Mouse (Mus musculus): ENCODE data around the gene Zfp276.
"Not testable (repeated sequence)": the region's sequence is repeated elsewhere in the genome, so short reads cannot be mapped to it uniquely, and the experiment has no call there.

Zfp276 gene

DNA sequence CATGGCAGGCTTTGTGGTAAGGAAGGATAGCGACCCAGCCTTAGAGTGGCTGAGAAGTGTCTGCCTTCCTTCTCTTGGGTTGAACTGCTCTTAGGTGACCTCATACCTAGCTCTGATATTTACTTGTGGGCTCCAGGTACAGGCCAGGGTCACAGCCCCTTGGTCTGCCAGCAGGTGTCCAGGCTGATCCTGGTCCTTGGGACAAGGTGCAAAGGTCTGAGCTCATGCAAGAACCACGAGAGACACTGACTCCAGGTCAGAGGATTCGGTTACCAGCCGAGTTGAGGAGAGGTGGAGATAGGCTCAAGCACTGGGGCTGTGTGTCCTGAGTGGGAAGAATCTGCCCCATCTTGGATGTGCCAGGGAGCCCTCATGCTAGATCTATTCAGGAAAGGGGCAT lies 9.6 kb upstream of the Zfp276 start:
- no peak for DNase-seq (ENCODE audit: low spot score)

DNA sequence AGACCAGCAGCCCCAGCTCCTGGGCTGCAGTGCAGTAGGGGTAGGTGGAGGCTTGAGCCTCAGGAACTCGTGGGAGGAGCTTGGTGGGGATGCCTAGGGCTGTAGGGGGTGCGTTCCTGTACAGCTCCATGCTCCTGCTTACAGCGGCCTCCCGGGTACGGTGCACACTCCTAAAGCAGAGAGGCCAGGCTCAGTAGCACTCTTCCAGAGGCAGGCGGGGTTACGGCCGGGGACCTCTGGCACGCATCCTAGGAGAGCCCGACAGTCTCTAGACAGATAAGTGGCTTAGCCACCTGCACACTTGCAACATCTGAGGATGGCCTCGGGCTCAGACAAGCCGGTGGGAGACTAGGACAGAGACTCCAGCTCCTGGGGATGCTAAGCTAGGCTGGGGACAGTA lies 8.5 kb upstream of the Zfp276 start:
- DNase-seq (ENCODE audit: low spot score): no peak

DNA sequence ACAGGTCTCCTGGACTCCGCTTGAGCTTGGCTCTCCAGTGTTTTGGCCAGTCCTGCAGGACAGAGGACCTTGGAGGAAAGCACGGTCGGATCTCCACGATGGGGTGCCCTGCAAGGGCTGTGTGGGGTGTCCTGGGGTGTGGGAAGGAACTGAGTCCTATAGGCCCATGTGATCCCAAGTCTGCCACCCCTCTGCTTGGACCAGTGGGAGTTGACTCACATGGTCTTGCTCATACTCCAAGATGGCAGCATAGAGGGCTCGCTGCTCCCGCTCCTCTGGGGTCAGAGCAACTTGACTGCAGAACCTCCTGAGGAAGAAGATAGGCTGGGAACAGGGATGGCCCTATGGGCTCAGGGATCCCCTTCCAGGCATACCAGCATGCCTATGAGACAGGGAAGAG lies 6.2 kb upstream of the Zfp276 start:
- DNase-seq (ENCODE audit: low spot score): no peak

DNA sequence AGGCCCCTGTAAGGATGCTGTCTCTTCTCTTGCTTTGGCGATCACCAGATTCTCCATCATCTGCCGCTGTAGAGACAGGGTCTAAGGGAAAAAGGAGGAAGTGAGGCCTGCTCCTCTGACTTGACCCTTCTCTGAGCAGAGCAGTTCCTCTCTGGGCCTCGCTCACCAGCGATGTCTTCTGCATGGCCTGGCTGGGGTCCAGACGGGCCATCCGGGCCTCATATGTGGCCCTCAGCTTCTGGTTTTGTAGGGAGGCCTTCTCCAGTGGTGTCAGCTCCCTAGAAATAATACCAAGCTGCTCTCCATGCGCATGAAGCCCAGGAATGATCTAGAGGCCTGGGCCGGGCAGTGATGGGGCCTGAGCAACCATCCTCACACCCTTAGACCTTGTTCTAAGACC lies 5.4 kb upstream of the Zfp276 start:
- no peak for DNase-seq (ENCODE audit: low spot score)

DNA sequence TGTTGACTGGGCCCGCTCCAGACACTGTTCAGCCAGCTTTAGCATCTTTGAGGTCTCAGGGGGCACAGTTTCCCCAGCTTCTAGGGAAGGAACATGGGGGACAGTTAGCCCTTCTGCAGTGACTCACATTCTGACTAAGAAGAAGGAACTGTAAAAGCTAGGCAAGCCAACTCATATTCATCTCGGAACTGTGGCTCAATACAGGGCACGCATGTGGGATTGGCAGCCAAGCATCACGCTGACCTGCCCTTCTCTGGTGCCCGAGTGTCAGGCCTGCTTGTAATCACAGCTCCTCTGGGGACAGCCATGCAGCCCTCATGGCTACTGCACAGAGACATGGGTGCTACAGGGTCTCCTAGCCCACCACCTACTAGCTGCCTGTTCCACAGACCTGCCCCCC lies 3.1 kb upstream of the Zfp276 start:
- DNase-seq (ENCODE audit: low spot score): no peak

DNA sequence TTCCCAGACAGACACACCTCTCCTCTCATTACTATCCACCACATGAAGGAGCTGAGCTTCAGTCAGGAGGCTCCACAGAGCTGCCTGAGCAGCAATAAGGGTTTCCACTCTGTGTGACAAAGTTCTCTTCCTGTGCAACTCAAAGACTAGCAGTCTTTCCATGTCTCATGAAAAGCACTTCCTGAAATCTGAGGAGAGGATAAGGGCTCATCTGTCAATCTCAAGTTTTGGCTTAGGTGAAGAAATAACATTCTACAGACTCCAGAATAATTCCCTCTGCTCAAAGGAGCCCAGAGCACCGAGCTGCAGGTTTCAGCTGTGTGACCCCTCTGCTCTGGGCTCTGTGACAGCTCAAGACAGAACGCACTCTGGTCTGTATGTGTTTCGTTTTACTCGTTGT lies 1.1 kb upstream of the Zfp276 start:
- no peak for DNase-seq (ENCODE audit: low spot score)

DNA sequence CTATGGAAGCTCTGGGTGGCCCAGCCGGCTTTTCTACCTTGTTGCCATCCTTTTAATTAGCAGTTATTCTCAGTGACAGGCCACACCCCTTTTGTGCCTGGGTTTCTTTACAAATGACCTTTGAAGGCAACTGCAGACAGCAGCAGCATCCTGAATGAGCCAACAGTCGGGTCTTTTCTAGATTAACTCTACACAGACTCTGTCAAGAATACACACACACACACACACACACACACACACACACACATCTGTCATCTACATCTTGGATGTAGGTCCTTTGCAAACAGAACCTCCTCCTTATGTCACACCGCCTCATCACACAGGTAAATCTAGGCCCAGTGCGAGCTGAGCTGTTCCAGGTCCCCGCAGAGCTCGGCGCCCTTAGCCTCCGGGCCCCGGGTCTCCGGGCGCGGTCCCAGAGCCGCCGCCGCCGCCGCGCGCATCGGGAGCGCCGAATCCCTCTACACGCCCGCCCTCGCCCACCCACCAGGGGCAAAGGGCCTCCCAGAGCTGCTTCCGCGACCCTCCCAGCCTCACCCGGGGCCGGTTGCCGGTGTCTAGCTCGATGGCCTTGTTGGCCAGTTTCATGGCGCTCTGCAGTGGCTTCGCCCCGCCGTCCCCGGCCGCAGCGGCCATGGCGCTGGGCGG lies 420 bp upstream of the Zfp276 start:
- peak; percentile 38 for DNase-seq (ENCODE audit: low spot score)

DNA sequence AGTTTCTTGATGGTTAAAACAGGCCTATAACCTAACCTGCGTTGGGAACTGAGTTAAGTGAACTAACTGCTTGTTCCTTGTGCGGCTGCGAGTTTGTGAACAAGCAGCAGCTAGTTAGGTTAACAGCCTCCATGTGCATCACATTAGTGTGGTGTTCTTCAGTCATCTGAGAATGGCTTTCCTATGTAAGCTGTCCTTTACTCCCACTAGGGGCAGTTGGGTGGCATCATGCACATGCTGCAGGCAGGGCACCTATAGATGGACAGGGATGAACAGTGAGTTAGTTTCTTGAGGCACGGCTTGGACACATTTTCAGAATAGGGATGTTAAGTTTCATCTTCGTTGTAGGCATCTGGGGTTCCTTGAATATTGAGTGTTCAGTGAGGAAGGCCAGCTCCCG lies 1.2 kb downstream of the Zfp276 start:
- DNase-seq (ENCODE audit: low spot score): no peak

DNA sequence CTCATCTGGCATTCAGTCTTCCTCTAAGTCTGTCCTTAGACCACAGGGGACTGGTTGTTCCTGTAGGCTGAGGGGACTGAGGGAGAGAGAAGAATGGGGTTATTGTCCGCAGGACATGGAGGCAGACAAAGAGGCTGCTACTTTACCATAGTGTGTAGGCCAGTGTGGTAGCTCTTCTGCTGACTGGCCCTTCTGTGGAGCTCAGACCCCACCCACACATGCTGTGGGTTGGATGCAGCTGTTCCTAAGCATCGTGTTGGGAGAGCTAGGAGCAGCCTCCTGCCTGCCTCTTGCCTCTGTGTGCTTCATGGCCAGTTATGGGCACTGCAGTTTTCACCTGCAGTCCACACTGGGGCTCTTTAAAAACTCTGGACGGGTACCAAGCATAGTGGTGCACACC lies 3.1 kb downstream of the Zfp276 start:
- no peak for DNase-seq (ENCODE audit: low spot score)

DNA sequence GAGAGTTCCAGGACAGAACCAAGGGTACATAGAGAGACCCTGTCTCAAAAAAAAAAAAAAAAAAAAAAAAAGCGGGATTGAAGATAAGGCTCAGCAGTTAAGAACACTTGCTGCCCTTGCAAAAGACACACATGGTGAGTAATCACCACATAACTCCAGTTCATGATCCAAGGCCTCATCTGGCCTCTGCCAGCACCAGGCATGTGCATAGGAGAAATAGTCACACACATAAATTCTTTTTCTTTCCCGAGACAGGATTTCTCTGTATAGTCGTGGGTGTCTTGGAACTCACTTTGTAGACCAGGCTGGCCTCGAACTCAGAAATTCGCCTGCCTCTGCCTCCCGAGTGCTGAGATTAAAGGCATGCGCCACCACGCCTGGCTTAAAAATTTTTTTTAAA lies 3.6 kb downstream of the Zfp276 start:
- not testable (repeated sequence) for DNase-seq (ENCODE audit: low spot score)

DNA sequence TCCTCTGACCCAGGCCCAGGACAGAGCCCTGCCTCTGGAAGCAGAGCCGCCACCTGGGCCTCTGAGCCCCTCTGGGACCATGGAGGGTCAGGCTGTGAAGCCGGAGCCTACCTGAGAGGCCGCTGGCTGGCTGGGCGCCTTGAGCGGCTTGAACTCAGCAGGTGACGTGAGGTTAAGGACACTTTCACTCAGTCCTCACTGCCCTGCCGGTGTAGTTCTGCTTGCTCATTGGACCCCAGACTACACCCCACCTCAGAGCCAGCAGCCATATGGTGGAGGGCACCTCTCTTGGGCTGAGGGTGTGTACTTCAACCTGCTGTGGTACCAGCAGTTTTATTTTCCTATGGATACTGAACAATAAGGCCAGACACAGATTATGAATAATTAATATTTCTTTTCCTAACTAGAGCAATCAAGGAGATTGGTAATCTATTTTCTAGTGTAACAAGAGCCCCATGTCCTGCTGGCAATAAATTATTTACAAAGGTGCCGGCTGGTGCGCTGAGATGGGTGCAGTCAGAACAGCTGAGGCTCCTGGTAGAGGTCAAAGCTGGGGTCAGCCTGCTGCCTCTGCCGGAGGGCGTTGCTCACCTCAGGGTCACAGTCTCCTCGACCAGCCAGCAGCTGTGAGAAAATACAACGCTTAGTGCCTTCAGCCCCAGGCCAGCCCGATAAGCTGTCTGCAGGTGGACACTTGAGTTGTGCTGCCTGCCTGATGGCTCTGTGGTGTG lies 14.1 kb downstream of the Zfp276 start:
- DNase-seq (ENCODE audit: low spot score): peak; percentile 48

DNA sequence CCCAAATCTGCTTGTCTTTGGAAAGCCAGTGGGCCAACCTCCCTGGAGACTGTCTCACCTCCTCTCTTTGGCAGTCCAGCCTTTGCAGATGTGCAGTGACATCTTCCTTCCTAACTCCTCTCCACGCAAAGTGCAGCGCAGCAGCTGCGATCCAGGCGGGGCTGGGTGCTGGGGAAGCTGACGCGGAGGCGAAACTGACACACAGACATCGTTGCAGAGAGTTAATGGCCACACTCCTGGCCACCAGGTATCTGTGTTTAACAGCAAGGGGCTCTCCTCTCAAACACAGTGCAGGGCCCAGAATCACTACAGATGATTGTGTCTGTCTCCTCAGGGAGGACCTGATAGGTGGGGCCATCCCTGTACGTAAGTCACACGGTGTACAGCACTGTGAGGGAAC lies 17.2 kb downstream of the Zfp276 start:
- DNase-seq (ENCODE audit: low spot score): no peak

DNA sequence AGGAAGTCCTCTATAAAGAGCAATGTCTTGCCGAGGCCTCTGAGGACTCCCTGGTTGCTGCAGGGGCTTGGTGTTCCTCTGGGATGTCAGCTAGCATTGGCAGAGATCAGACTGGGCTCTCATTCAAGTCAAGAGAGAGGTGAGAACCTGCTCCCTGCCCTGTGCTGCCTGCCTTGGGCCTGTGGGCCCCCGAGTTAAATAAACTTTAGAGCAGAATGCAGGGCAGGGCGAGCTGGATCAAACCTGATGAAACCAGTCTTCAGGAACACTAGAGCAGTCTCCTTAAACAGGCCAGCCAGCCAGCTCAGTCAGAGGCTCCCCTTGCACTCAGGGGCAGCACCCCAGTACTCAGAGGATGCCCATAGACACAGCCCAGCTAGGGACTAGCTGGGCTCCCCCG lies 17.9 kb downstream of the Zfp276 start:
- no peak for DNase-seq (ENCODE audit: low spot score)

DNA sequence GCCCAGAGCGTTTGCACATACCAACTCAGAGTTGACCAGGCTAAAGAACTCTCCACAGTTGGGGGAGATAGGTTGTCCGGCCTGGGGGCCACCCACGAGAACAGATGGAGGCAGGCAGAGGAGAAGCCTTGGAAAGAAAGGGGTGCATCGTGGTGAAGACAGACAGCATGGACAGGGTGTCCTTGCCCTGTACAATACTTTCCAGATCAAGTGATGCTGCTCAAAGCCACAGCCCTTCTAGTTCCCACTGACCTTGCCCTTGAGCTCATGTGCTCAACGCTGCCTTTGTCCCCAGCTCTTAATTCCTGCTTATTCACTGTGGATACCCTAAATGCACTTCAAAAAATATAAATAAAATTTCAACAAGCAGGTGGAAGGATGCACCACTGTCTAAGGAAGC lies 20.5 kb downstream of the Zfp276 start:
- no peak for DNase-seq (ENCODE audit: low spot score)

DNA sequence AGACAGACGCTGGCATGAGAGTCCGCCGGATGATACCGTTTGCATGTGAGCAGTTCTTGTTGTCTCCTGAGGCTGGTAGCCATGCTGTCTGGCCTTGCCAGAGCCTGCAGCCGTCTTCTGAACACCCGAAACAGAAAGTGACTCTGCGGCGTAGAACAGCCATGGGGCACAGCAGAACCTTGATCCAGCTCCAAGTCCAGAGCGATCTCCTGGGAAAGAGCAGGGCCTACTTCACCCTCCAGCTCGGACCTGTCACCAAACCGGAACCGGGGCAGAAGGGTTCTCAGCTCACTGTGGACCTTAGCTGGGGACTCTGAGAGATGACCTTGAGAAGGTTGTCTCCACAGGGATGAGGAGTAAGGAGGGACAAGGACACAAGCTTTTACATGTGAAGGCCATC lies 21.1 kb downstream of the Zfp276 start:
- no peak for DNase-seq (ENCODE audit: low spot score)

DNA sequence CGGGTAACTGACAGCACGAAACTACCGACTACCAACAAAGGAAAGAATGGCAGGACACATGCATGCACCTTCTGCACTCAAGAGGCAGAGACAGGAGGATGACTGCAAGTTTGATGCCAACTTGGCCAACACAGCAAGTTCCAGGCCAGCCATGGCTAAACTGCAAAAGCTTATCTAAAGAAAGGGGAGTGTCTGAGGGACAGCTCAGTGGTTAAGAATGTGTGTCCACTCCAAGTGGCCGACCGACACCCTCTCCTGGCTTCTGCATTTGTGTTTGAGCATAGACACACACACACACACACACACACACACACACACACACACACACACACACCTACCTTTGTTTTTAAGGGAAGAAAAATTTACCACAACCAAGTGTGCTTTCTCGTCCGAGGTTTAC lies 24.4 kb downstream of the Zfp276 start:
- no peak for DNase-seq (ENCODE audit: low spot score)

DNA sequence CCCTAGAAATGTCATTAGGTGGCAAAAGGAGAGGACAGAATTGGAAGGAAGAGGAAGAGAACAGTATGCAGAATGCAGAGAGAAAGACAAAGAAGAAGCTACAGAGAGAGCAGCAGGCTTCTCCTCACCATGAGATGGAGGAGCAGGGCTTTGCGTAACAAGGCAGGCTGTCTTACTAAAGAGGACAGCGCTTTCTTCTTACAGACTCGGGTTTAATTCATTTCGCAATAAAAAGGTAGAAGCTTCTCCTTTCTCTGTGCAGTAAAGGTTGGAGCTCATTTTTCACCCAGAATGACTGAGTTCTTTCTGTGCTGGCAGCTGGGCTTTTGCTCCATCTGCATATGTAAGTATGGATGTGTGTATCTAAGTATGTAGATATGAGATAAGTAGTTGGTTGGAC lies 25.8 kb downstream of the Zfp276 start:
- no peak for DNase-seq (ENCODE audit: low spot score)

DNA sequence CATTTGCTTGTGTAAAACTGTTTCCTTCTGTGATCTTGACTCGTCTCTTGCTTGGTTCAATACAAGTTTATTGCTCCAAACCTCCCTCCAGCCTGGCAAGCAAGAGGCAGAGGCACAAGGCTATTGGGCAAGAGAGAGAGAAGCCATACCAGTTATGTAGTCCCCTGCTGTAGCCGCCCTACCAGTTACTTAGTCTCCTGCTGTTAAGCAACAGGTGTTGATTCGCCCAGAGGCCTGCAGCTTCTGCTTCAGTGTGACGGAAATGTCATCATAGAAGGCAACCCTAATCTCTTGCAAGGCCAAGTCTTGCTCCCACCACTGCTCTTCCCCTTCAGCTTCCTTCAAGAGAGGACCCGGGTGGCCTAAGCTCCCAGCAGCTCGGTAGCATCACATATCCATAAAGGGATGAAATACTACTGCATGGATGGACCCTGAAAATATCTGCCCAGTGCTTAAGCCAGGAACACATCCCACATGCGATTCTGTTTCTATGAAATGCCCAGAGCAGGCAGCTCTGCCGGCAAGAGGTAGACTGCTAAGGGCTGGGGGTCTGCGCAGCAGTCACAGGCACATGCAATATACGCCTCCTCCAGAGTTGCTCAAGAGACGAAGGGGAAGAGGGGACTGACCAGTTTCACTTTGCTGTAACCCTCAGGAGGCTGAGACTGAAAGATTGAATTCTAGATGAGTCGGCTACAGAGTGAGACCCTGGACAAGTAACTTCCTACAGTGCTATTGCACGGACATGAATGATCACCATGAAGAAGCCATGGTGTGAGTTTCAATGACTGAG lies 26.5 kb downstream of the Zfp276 start:
- DNase-seq (ENCODE audit: low spot score): no peak

DNA sequence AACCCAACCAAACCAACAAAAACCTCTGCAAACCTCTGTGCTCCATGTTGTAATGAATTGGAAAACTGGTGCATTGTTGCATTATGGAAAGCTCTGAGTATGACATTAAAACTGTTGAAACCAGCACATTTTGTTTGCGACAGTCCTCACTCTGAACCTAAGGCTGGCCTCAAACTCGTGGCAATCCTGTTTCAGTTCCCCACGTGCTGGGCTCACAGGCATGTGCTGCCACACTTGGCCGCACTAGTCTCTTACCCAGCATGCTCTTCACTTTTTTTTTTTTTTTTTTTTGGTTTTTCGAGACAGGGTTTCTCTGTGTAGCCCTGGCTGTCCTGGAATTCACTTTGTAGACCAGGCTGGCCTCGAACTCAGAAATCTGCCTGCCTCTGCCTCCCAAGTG lies 29.0 kb downstream of the Zfp276 start:
- not testable (repeated sequence) for DNase-seq (ENCODE audit: low spot score)

DNA sequence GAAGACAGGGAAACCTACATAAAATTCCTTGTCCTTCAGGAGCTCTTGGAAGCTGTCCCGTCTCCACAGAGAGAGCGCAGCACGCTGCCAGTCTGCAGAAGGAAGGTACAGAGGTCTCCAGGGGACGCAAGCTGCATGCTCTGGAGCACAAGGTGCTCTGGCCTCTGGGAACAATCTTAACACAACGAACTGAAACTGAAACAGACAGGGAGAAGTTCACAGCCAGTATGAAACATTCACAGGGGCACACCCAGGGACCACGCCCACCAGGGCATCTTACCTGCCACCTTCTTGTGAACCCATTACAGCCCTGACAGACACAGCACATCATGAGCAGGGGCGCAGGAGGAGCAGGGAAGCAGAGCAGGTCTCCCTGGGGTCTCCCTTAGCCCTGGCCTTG lies 30.0 kb downstream of the Zfp276 start:
- no peak for DNase-seq (ENCODE audit: low spot score)

DNA sequence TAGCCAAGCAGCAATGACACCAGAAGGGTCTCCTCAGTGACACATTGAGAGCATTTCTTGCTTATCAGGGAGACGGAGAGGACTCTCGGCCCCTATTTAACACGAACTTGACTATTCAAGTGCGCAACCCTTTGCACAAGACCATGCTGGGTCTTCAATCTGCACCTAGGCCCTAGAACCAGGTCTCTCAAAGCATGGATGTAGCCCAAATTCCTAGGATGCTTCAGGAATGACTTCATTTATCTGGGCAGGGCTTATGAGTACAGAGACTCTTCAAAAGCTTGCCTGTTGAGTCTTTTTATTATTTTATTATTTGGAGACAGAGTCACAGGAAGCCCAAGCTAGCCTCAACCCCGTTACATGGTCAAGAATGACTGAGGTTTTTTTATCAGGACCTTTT lies 30.5 kb downstream of the Zfp276 start:
- DNase-seq (ENCODE audit: low spot score): no peak

DNA sequence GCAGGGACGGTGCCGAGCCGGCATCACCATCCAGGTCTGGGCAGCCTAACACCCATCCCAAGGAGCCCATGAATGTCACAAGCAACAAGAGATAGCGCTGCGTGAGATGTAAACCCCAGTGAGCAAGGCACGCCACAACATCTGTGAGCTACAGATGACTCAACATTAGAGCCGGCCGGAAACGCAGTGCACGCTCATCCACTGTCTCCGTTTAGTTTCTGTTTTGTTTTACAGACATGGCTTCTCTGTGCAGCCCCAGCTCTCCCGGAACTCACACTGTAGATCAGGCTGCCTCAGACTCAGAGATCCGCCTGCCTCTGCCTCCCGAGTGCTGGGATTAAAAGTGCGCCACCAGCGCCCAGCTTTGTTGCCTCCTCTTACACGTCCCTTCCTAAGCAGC lies 33.4 kb downstream of the Zfp276 start:
- no peak for DNase-seq (ENCODE audit: low spot score)

DNA sequence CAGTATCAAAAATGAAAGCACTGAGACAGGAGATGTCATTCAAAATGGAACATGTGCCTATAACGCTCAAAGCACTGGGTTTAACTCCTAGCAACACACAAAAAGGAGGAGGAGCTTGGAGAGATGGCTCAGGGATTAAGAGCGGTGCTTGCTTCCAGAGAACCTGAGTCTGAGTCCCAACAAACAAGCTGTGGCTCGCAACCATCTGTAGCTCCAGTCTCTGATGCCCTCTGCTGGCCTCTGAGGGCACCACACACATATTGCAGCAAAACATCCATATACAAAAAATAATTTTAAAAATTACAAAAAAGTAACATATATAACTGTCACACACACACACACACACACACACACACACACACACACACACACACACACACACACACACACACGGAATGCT lies 36.2 kb downstream of the Zfp276 start:
- DNase-seq (ENCODE audit: low spot score): peak; percentile 56
